Mouse (Mus musculus): ENCODE data around the gene Unc13b. TPM values are rescaled to one million over a fixed set of nuclear protein-coding genes. Genes with fewer than 3 reads are reported as not detected.

The Unc13b gene
- polyA plus RNA-seq, 1 experiment from 2014 or later = 23.0 TPM

GRCm38 (mm10) chr4:43161124-43161657 lies 102.4 kb downstream of the Unc13b start:
- H3K27ac ChIP-seq (ENCODE audit: low read depth, low read length) = no peak overlapping the region
- no peaks in the 10 kb centered on the region for H3K36me3 ChIP-seq (ENCODE audit: control insufficient read depth, insufficient read depth, low read length)
- H3K27me3 ChIP-seq (ENCODE audit: control insufficient read depth, insufficient read depth, low read length) = no peaks in the 10 kb centered on the region
- no peak for ATAC-seq (replicated peaks; ENCODE audit: low FRiP score)
- 0 out of 2 replicates have a peak, but pooled peaks cover 2% of the 10 kb centered on the region for H3K4me1 ChIP-seq (replicated peaks; ENCODE audit: control insufficient read depth, insufficient read depth, low read length)
- no peak overlapping the region for H3K9ac ChIP-seq (ENCODE audit: low read length)
- no peak overlapping the region for H3K4me3 ChIP-seq (ENCODE audit: low read depth, low read length)
- H3K9me3 ChIP-seq (ENCODE audit: control insufficient read depth, low read length) = no peaks in the 10 kb centered on the region
- H3K4me2 ChIP-seq (ENCODE audit: low read depth, low read length, severe bottlenecking) = no peak overlapping the region
- DNase-seq (ENCODE audit: low spot score) = no peak
- WGBS = 89% methylated on average over 3 of the region's 3 CpGs

GRCm38 (mm10) chr4:43163205-43163604 lies 104.5 kb downstream of the Unc13b start:
- 78% methylated on average over 3 of the region's 3 CpGs for WGBS
- no peak overlapping the region for H3K4me2 ChIP-seq (ENCODE audit: low read depth, low read length, severe bottlenecking)
- DNase-seq (ENCODE audit: low spot score) (no peak), ATAC-seq (replicated peaks; ENCODE audit: low FRiP score) (no peak)
- H3K27me3 ChIP-seq (ENCODE audit: control insufficient read depth, insufficient read depth, low read length) = no peaks in the 10 kb centered on the region
- no peaks in the 10 kb centered on the region for H3K9me3 ChIP-seq (ENCODE audit: control insufficient read depth, low read length)
- H3K4me3 ChIP-seq (ENCODE audit: low read depth, low read length) = no peak overlapping the region
- H3K9ac ChIP-seq (ENCODE audit: low read length) = no peak overlapping the region
- H3K27ac ChIP-seq (ENCODE audit: low read depth, low read length) = no peak overlapping the region
- H3K4me1 ChIP-seq (replicated peaks; ENCODE audit: control insufficient read depth, insufficient read depth, low read length) = peaks cover 3% of the 10 kb centered on the region; the same call in 1 of the 2 replicates
- no peaks in the 10 kb centered on the region for H3K36me3 ChIP-seq (ENCODE audit: control insufficient read depth, insufficient read depth, low read length)

GRCm38 (mm10) chr4:43165403-43166005 lies 106.8 kb downstream of the Unc13b start:
- peaks cover 1% of the 10 kb centered on the region; the same call in 1 of the 2 replicates for H3K4me1 ChIP-seq (replicated peaks; ENCODE audit: control insufficient read depth, insufficient read depth, low read length)
- no peak overlapping the region for H3K27ac ChIP-seq (ENCODE audit: low read depth, low read length)
- WGBS = 90% methylated on average over 12 of the region's 12 CpGs
- DNase-seq (ENCODE audit: low spot score) (no peak), ATAC-seq (replicated peaks; ENCODE audit: low FRiP score) (no peak)
- H3K4me2 ChIP-seq (ENCODE audit: low read depth, low read length, severe bottlenecking) = no peak overlapping the region
- H3K9me3 ChIP-seq (ENCODE audit: control insufficient read depth, low read length) = no peaks in the 10 kb centered on the region
- H3K27me3 ChIP-seq (ENCODE audit: control insufficient read depth, insufficient read depth, low read length) = no peaks in the 10 kb centered on the region
- H3K4me3 ChIP-seq (ENCODE audit: low read depth, low read length) = no peak overlapping the region
- no peaks in the 10 kb centered on the region for H3K36me3 ChIP-seq (ENCODE audit: control insufficient read depth, insufficient read depth, low read length)
- no peak overlapping the region for H3K9ac ChIP-seq (ENCODE audit: low read length)

GRCm38 (mm10) chr4:43170028-43170427 lies 111.3 kb downstream of the Unc13b start:
- H3K27me3 ChIP-seq (ENCODE audit: control insufficient read depth, insufficient read depth, low read length) = no peaks in the 10 kb centered on the region
- no peak overlapping the region for H3K4me2 ChIP-seq (ENCODE audit: low read depth, low read length, severe bottlenecking)
- H3K4me1 ChIP-seq (replicated peaks; ENCODE audit: control insufficient read depth, insufficient read depth, low read length) = peaks cover 1% of the 10 kb centered on the region; the same call in 1 of the 2 replicates
- DNase-seq (ENCODE audit: low spot score) (no peak), ATAC-seq (replicated peaks; ENCODE audit: low FRiP score) (no peak)
- no peaks in the 10 kb centered on the region for H3K9me3 ChIP-seq (ENCODE audit: control insufficient read depth, low read length)
- WGBS = 89% methylated on average over 3 of the region's 3 CpGs
- H3K9ac ChIP-seq (ENCODE audit: low read length) = no peak overlapping the region
- no peak overlapping the region for H3K4me3 ChIP-seq (ENCODE audit: low read depth, low read length)
- no peaks in the 10 kb centered on the region for H3K36me3 ChIP-seq (ENCODE audit: control insufficient read depth, insufficient read depth, low read length)
- H3K27ac ChIP-seq (ENCODE audit: low read depth, low read length) = no peak overlapping the region

GRCm38 (mm10) chr4:43177126-43177525 lies 118.4 kb downstream of the Unc13b start:
- 85% methylated on average over 2 of the region's 2 CpGs for WGBS
- Histone ChIP-seq H3K4me3 (ENCODE audit: low read depth, low read length) (no peak overlapping the region), H3K27ac (ENCODE audit: low read depth, low read length) (no peak overlapping the region), H3K27me3 (ENCODE audit: control insufficient read depth, insufficient read depth, low read length) (no peaks in the 10 kb centered on the region), H3K4me2 (ENCODE audit: low read depth, low read length, severe bottlenecking) (no peak overlapping the region), H3K9ac (ENCODE audit: low read length) (no peak overlapping the region), H3K9me3 (ENCODE audit: control insufficient read depth, low read length) (no peaks in the 10 kb centered on the region), H3K36me3 (ENCODE audit: control insufficient read depth, insufficient read depth, low read length) (no peaks in the 10 kb centered on the region), H3K4me1 (replicated peaks; ENCODE audit: control insufficient read depth, insufficient read depth, low read length) (no peaks in the 10 kb centered on the region)
- ATAC-seq (replicated peaks; ENCODE audit: low FRiP score) (no peak), DNase-seq (ENCODE audit: low spot score) (no peak)

- Histone ChIP-seq H3K27me3 (ENCODE audit: control insufficient read depth, insufficient read depth, low read length) (no peaks in the 10 kb centered on the region), H3K4me3 (ENCODE audit: low read depth, low read length) (no peak overlapping the region), H3K36me3 (ENCODE audit: control insufficient read depth, insufficient read depth, low read length) (no peaks in the 10 kb centered on the region), H3K4me2 (ENCODE audit: low read depth, low read length, severe bottlenecking) (no peak overlapping the region), H3K9ac (ENCODE audit: low read length) (no peak overlapping the region), H3K4me1 (replicated peaks; ENCODE audit: control insufficient read depth, insufficient read depth, low read length) (no peaks in the 10 kb centered on the region), H3K9me3 (ENCODE audit: control insufficient read depth, low read length) (no peaks in the 10 kb centered on the region), H3K27ac (ENCODE audit: low read depth, low read length) (no peak overlapping the region)
- ATAC-seq (replicated peaks; ENCODE audit: low FRiP score) = no peak
- no peak for DNase-seq (ENCODE audit: low spot score)
- 94% methylated on average over 8 of the region's 8 CpGs for WGBS
Measured at GRCm38 (mm10) chr4:43182474-43183168, 123.9 kb downstream of the Unc13b start.

GRCm38 (mm10) chr4:43187439-43187838 lies 128.7 kb downstream of the Unc13b start:
- Histone ChIP-seq H3K9ac (ENCODE audit: low read length) (no peak overlapping the region), H3K27me3 (ENCODE audit: control insufficient read depth, insufficient read depth, low read length) (no peaks in the 10 kb centered on the region), H3K27ac (ENCODE audit: low read depth, low read length) (no peak overlapping the region), H3K9me3 (ENCODE audit: control insufficient read depth, low read length) (no peaks in the 10 kb centered on the region), H3K4me1 (replicated peaks; ENCODE audit: control insufficient read depth, insufficient read depth, low read length) (no peaks in the 10 kb centered on the region), H3K36me3 (ENCODE audit: control insufficient read depth, insufficient read depth, low read length) (no peaks in the 10 kb centered on the region), H3K4me2 (ENCODE audit: low read depth, low read length, severe bottlenecking) (no peak overlapping the region), H3K4me3 (ENCODE audit: low read depth, low read length) (no peak overlapping the region)
- ATAC-seq (replicated peaks; ENCODE audit: low FRiP score) = no peak
- no peak for DNase-seq (ENCODE audit: low spot score)
- WGBS = 46% methylated on average over 2 of the region's 2 CpGs

- no peaks in the 10 kb centered on the region for H3K4me1 ChIP-seq (replicated peaks; ENCODE audit: control insufficient read depth, insufficient read depth, low read length)
- no peak overlapping the region for H3K4me2 ChIP-seq (ENCODE audit: low read depth, low read length, severe bottlenecking)
- WGBS = 89% methylated on average over 5 of the region's 5 CpGs
- H3K9me3 ChIP-seq (ENCODE audit: control insufficient read depth, low read length) = no peaks in the 10 kb centered on the region
- no peaks in the 10 kb centered on the region for H3K27me3 ChIP-seq (ENCODE audit: control insufficient read depth, insufficient read depth, low read length)
- DNase-seq (ENCODE audit: low spot score) (no peak), ATAC-seq (replicated peaks; ENCODE audit: low FRiP score) (no peak)
- no peak overlapping the region for H3K27ac ChIP-seq (ENCODE audit: low read depth, low read length)
- no peak overlapping the region for H3K4me3 ChIP-seq (ENCODE audit: low read depth, low read length)
- no peak overlapping the region for H3K9ac ChIP-seq (ENCODE audit: low read length)
- no peaks in the 10 kb centered on the region for H3K36me3 ChIP-seq (ENCODE audit: control insufficient read depth, insufficient read depth, low read length)
Measured at GRCm38 (mm10) chr4:43189381-43189780, 130.6 kb downstream of the Unc13b start.
